ENCODE assay signal across 33 mouse cellular contexts in genomic region chr15:94244336-94244735, GRCm38 (mm10).
"Had no signal": no experiment of that assay in that cellular context is flagged by ENCODE, and none has a peak within 500 bp of the region (broad histone marks: within the 10 kb centered on the region; RNA-seq: fewer than 3 reads in every experiment).

No protein-coding gene starts in this region.

- ATAC-seq: hindbrain, embryonic 16.5 days; hindbrain, postnatal 0 days; inflammation-experienced regulatory T-cells, adult 6 months; intestine, embryonic 15.5 days; intestine, embryonic 16.5 days; intestine, postnatal 0 days had no signal

- H3K4me3 ChIP-seq: heart, embryonic 13.5 days; heart, embryonic 15.5 days; hindbrain, embryonic 10.5 days; hindbrain, embryonic 12.5 days; hindbrain, embryonic 13.5 days; hindbrain, embryonic 15.5 days; intestine, embryonic 15.5 days; kidney, embryonic 15.5 days; layer of hippocampus, adult 2 months had no signal

- H3K4me2 ChIP-seq: heart, embryonic 11.5 days; heart, embryonic 13.5 days; heart, embryonic 15.5 days; hindbrain, embryonic 12.5 days; hindbrain, embryonic 13.5 days; hindbrain, embryonic 14.5 days; hindbrain, embryonic 15.5 days; intestine, embryonic 15.5 days; kidney, embryonic 15.5 days had no signal

- H3K27ac ChIP-seq: heart, embryonic 13.5 days; heart, embryonic 15.5 days; hindbrain, embryonic 10.5 days; hindbrain, embryonic 12.5 days; hindbrain, embryonic 13.5 days; hindbrain, embryonic 14.5 days; hindbrain, embryonic 15.5 days; hindbrain, postnatal 0 days; intestine, embryonic 15.5 days; kidney, embryonic 15.5 days; kidney, postnatal 0 days; layer of hippocampus, adult 2 months had no signal

- H3K9ac ChIP-seq: heart, embryonic 13.5 days; heart, embryonic 15.5 days; hindbrain, embryonic 12.5 days; hindbrain, embryonic 13.5 days; hindbrain, embryonic 14.5 days; hindbrain, embryonic 15.5 days; intestine, embryonic 15.5 days; kidney, embryonic 15.5 days had no signal

- DNase-seq: heart, postnatal 10 days; heart, postnatal 14 days; heart, postnatal 36 days; heart, postnatal 4 days; kidney, adult 11 months; kidney, adult 18-20 months; kidney, adult 2 months; kidney, adult 8-10 months; kidney, adult 9 months; kidney, postnatal 10 days; kidney, postnatal 14 days; kidney, postnatal 25 days; kidney, postnatal 36 days; kidney, postnatal 4 days; layer of hippocampus, adult 9-11 months; layer of hippocampus, postnatal 36 days had no signal

- H3K36me3 ChIP-seq: heart, embryonic 13.5 days; heart, embryonic 15.5 days; hindbrain, embryonic 10.5 days; hindbrain, embryonic 12.5 days; hindbrain, embryonic 13.5 days; hindbrain, embryonic 15.5 days; intestine, embryonic 15.5 days; kidney, embryonic 15.5 days had no signal

- H3K4me1 ChIP-seq: hindbrain, embryonic 12.5 days; hindbrain, embryonic 13.5 days; hindbrain, embryonic 15.5 days had no signal

- H3K27me3 ChIP-seq: heart, embryonic 13.5 days; heart, embryonic 15.5 days; hindbrain, embryonic 12.5 days; hindbrain, embryonic 13.5 days; hindbrain, embryonic 15.5 days; intestine, embryonic 15.5 days; kidney, embryonic 15.5 days had no signal

- H3K9me3 ChIP-seq: heart, embryonic 13.5 days; heart, embryonic 15.5 days; hindbrain, embryonic 10.5 days; hindbrain, embryonic 12.5 days; hindbrain, embryonic 13.5 days; hindbrain, embryonic 15.5 days; intestine, embryonic 15.5 days; kidney, embryonic 15.5 days had no signal
